Mouse (Mus musculus) urinary bladder, postnatal 14 days (tissue): ENCODE results near the gene Gabbr2.

Source experiments
- DNase-seq: peaks from one replicate; pipeline ENCODE4 v3.0.0; 2021; ENCODE audit warnings: low spot score

The Gabbr2 gene

DNA sequence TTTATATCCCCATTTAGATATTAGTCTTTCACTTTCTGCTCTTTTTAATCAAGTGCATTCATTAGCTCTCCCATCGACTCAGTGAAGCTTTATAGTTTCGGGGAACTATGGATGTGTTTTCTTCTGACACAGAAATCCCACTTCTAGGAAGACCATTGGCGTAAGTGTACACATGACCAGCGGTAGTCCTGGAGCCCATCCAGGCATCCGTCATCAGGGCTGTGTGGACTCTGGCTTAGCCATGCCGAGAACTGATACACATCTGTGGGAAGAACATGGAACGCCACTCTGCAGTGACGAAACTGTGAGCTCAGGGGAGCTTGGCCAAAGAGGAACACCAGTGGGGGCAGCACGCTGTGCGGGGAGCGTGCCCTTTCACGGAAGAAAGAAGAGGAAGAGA lies 128.0 kb downstream of the Gabbr2 start:
- no peak for DNase-seq

DNA sequence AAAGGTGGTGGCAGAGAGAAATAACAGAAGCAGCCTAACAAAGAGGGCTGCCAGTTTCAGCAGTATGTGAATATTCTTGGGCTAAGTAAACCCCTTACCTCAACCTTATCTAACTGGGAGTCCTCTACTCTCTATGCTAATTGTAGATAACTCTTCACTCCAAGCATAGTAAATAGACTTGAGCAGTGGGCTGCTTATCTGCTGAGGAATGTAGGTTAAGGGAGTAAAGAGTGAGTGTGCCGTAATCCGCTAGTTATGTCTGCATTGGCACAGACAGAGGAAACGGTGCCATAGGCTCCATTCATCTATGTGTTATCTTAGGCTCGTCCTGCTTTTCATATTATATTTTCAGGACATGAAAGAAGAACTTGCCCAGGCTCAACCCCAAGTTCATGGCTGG lies 129.0 kb downstream of the Gabbr2 start:
- no peak for DNase-seq

DNA sequence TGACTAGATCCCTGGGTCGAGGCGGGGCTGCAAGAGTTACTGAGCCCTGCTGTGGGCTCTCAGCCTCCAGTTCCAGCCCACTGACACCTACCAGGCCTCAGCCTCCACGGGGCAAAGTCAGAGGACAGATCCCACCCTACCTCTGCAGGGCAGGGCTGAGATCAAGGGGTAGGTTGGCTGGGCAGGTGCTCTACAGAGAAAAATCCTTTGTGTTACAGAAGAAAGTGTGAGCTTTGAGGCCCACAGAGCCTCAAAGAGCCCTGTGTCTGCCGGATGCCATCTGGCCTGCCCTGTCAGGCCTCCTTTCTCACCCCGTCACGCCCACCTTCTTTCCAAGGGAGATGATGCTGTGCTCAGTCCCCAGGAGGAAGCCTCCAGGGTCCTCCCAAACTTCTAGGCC lies 131.1 kb downstream of the Gabbr2 start:
- no peak for DNase-seq

DNA sequence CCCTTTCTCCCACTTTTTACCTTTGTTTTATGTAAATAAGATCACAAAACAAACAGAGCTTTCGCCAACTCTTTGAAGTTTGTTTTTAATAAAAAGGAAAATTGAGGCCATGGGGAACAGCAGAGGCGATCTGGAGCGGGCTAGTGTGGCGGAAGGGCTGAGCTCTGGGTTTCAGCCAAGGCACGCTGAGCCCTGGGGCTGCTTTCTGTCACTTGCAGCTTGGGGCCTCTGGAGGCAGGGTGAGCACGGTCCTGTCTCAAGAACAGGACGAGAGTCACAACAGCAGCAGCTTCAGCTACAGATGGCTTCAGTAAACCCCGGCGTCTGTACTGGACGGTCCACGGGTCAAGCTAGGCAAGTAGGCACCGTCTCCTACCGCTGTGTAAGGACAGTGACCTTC lies 132.8 kb downstream of the Gabbr2 start:
- peak; percentile 46 for DNase-seq

DNA sequence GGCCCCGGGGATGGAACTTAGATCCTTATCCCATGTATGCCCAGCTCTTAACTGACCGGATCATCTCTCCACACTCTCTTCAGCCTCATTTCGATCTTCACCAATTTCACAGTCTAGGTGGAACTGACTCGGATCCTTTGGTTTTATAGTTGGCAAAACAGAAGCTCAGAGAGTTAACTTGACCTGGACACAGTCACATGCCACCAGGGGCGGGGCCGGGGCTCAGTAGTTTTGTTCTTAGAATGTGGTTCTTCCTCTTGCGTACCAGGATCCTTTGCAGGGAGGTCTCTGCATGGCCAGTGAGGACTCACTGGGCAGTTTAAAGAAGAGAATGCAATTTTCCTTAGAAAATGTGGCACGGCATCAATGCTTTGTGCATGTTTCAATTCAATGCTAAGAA lies 135.5 kb downstream of the Gabbr2 start:
- no peak for DNase-seq

DNA sequence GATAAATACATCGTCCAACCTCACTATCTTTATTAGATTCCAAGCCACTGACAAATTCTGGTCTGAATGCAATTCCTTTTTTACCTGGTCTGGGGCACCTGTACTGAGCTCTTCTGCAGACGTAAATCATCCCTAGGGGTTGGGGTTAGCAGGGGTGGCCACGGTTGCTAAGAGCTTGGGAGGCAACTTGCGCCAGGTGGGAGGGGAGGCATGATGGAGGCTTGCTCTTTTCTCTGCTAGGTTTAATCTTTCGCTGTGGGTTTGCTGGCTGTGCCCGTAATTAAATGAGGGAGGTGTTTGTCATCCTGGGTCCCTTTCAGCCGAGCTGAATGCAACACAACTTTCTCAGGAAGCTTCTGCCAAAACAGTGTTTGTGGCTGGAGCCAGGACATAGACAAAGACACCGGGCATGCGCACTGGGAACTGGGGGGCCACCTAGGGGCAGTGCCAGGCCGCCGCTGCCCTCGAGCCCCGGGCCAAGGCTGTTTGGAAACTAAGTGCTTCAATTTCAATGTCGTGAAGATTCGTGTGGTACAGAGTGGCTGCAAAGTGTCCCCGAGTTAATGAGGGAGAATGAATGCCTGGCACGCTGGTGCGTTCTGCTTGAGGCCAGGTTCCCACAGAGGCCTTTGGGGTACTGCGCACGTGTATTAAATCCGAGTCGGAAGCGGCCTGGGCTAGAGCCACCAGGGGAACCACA lies 136.8 kb downstream of the Gabbr2 start:
- no peak for DNase-seq

DNA sequence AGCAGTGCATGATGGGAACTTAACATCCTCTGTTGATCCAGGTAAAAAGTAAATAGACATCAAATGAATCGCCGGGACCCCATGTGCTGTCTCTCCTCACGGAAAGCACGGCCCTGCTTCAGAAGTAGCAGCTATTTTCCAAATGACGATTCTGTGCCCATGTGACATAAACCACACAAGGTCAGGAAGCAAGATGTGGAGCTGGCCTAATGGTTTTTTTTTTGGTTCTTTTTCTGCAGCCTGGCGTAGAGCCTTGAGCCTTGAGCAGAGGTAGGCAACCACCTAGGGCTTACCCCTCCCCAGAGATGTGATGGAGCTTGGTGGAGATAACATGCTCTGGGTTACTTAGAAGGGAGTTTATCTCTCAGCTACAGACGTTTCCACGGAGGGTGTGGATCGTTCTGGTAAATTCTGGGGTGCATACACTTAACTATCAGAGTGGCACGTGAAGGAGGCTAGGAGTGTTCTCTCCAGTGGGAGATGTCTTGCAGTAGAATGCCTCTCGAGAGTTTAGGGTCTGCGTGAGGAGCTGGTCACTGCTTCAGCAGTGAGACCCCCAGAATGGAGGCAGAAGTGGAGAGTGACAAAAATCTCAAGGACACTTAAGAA lies 137.7 kb downstream of the Gabbr2 start:
- no peak for DNase-seq

DNA sequence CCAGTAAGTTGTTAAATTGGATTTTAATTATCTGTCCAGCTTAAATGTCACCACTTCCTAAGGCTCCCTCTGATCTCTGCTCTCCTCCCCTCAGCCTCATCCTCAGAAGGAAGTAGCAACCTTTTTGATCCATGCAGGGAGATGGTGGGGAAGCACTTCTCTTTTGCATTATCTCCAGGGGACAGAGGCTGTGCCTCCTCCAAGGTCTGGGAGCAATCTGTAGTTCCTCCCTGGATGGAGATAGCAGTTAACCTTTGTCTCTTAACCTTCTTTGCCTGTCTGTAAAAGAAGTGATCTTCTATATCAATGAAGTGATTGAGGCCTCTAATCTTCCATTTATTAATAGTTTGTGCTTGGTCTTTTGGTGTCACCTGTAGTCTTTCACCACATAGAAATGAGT lies 143.9 kb downstream of the Gabbr2 start:
- DNase-seq, result no peak

DNA sequence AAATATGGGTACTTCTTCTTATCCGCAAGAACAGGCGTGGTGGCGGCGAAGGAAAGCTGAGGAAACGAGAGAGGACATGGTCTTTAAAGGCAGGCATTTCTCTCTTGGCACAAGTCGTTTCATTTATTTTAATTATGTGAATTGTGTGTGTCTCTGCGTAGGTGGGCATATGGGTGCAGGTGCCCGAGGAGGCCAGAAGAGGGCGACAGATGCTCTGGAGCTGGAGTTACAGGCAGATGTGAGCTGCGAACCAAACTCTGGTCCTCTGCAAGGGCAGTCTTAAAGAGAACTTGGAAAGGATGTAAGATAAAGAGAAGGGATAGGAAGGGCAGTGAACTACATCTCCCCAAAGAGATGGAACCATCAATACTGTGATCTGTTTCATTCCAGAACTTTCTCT lies 145.3 kb downstream of the Gabbr2 start:
- DNase-seq, result no peak

DNA sequence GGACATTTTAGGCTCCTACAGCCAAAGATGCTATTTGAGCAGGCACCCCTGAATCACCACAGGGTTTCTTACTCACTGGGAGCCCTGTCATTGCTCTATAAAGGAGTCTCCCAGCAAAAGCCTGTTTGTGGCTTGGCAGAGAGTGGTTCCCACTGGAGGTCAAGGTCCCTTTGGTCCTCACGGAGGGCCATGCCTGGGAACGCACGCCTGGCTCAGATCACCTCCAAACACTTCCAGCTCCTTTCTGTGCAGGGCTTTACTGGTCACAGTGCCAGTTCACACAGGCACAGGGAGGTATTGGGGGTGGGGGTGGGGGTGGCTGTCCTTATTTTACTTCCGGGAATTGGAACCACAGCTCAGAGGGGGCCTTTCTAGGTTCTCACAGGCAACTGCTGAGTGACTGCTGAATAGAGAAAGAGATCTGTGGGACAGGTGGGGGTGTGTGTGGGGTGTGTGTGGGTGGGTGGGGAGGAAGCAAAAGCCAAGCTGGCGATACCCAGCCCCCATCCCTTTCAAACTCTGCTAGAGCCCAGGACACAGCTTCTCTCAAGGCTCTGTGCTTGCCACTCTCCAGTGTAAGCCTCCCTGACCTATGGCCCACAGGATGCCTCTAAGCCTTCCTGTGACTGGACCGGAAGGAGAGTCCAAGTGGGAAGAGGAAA lies 146.6 kb downstream of the Gabbr2 start:
- DNase-seq, result no peak

DNA sequence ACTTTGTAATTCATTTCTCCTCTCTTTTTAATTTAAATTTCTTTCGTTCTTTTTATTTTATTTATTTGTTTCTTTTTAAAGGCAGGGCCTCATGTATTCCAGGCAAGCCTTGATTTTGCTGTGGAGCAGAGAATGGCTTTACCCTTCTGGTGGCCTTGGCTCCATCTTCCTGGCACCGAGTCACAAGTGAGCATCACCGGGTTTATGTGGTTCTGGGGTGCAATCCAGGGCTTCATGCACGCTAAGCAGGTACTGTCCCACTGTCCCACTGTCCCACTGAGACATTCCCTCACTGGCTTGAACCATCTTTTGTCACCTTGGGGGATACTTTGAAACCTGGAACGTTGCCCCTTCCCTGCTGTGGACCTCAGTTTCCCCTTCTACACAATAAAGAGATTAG lies 147.1 kb downstream of the Gabbr2 start:
- no peak for DNase-seq

DNA sequence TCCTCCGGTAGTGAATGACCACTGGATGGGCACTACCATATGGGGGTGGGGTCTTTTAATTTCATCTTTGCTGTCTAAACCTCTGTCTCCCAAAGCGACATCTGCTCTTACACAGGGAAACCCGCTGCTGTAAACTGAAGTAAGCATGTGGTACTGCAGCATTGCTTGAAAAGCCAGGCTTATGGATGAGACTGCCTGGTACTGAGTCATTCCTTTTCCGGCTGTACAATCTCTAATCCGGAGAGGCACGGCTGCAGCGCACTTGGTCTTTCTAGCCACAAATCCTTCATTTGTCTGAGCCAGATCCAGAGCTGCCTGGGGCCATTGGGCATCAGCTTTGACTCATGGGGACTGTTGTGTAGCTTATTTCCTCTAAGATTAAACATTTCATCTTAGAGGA lies 149.1 kb downstream of the Gabbr2 start:
- DNase-seq, result no peak

DNA sequence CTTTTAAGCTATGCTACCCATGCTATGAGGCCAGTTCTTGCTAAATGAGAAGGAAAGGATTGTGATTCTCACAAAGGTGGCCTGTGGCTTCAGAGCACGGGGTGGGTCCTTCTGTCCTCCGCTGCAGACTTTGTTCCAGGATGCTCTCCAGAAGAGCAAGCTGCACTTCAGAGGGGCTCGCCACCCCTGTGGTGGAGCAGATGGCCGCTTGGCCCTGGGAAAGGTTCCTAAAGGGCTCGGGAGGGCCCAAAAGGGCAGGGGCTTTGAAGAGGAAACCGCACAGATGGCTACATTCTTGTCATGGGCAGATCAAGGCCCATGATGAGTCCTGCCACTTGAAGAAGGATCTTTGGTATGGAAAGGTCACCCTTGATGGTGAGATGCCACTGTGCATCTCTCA lies 151.5 kb downstream of the Gabbr2 start:
- DNase-seq, result no peak

DNA sequence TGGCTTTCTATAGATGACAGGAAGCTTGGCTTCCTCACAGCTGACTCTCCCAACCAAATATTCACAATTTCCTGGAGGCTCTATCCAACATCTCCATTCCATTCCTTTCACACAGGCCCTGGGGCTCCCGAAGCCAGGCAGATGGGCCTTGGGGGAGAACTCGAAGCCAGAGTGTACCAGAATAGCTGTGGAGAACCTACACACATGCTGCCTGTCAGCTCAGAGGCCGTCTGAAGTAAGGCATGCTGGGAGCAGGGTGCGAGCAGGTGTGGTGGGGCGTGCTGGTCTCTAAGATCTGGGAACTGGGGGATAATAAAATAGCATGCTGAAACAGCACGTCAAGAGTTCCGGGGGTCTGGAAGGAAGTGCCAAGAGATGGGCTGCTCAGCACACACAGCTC lies 154.3 kb downstream of the Gabbr2 start:
- DNase-seq, result no peak

DNA sequence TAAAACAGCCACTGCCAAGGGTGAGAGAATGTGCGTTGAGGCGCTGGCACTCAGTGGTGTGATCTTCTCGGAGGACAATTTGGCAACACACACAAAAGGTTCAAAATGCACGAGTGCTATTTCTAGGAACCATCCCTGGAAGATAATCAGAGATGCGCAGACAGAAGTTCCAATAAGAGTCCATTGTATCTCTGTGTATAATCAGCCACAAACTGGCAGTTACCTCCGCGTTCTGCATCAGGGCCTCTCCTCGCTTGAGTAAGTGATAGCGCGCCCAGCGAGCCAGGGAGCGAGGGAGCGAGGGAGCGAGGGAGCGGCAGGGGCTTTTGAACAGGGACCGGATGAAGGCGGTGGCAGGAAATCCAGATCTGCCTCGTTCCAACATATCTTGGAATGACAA lies 155.6 kb downstream of the Gabbr2 start:
- no peak for DNase-seq

DNA sequence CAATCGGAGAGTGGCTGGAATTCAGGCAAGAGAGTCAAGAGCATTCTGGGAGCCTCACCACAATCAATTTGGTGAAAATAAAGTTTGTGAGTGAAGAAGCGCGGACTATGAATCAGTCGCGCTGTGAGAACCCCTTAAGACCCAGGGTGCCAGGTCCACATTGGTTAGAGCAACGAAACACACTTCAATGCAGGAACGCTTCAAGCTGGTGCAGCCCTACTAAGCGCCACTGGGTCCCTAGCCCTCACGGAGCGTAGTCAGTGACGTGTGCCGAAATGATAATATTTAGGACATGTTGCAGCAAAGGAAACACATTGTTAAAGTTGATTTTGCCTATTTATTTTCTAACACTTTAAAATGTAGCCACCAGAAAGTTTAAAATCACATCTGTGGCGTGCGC lies 156.6 kb downstream of the Gabbr2 start:
- no peak for DNase-seq

DNA sequence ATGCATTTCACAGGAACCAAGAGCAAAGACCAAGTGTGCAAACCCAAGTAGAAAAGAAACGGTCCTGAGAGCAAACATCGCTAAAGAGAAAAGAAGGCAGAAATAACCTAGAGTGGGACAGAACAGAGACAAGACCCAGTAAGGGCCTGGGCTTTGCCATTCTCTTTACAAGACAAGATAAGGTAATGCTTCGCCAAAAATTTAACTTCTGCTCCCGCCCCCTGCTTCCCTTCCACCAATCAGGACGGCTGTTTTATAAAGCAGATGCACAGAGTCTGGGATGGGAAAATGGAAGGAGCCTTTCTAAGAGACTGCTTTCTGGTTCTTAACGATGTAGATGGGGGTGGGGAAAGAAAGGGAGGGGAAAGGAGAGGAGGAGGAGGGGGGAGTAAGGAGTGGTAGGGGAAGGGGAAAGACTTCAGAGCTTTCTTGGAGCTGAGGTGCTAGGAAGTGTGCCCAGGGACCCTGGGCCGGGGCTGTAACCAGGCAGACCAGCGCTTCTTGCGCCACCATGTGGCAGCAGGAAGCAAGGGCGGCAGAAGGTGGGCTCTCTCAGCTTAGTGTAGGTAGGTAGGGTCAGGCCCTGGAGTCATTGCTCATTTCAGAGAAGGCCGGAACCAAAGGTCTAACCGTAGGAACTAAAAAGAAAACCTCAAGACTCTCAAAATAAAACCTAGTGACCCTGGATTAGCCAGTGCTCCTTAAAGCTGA lies 158.7 kb downstream of the Gabbr2 start:
- DNase-seq, result no peak

DNA sequence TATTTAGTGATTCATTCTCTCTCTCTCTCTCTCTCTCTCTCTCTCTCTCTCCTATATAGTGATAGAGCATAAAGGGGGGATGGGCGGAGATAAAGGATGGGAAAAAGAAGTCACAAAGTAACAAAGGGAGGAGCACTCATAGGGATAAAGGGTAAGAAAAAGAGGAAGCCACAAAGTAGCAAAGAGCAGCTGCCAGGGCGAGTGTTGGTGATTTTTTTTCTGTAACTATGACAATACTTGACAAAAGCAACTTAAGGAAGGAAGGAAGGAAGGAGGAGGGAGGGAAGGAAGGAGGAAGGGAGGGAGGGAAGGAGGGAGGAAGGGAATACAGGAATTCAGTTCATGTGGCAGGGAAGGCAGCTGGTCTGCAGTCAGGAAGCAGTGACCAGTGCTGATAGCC lies 162.0 kb downstream of the Gabbr2 start:
- DNase-seq, result no peak

DNA sequence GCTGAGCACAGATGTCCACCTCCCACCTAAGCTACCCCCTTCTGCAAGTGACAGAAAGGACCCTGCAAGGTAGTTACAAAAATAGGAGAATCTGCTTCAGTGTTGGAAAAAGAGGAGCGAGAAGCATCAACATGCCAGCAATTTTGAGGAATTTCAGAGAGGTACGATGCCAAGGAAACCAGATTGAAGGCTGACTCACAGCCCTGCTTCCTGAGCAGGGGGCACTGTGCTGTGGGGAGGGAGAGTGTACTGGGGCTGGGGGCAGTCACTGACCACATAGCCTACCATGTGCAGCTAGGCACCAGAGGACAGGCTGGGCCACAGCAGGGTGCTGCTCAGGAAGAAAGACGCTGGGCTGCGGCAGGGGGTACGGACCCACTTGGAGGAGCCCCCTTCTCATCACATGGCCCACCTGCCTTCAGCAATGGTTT lies 163.5 kb downstream of the Gabbr2 start:
- DNase-seq, result no peak

DNA sequence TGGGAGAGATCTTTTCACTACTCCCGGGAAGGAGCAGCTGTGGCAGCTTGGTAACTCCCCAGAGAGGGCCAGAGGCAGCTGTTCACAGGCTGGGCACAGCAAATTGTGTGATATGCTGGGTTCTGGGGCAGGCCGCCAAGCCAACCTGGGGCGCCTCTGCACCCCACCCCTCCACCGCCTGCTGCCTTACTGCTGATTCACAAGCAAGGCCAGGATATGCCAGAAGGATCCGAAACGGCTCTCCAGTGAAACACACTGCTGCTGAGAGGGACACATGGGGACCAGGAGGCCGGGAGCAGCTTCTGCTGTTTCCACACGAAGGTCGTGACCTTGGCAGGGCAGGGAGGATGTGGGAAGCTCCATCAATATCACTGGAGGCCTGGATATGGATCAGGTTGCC lies 164.2 kb downstream of the Gabbr2 start:
- no peak for DNase-seq

DNA sequence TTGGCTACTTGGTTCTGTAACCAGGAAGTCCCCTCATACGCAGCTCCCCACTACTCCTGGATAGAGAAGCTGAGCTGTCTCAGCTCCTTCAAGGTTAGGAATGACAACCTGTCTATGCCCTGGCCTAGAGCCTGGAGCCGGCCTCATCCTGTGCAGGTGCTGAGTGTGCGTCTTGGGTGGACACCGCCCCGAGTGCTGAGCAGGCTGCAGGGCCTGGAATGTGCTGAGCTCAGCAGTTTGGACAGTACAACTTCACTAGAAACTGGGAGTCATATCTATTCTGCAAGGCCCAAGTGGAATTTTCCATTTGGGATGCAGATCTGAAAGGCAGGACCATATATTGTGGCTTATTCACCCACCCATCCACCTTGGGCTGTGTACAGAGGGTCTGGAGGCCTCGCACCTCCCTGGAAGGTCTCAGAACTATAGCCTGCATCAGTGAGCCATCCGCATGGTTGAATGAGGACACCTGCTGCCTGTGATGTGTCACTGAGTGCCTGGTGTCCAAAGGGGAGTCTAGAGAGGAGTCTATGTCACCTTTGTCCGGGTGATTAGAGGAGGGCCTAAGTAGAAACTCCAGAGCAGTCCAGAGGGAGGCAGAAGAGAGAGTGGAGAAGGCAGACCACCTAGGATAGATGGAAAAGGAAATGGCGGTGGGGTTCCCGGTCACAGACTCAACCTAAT lies 165.7 kb downstream of the Gabbr2 start:
- DNase-seq, result no peak

DNA sequence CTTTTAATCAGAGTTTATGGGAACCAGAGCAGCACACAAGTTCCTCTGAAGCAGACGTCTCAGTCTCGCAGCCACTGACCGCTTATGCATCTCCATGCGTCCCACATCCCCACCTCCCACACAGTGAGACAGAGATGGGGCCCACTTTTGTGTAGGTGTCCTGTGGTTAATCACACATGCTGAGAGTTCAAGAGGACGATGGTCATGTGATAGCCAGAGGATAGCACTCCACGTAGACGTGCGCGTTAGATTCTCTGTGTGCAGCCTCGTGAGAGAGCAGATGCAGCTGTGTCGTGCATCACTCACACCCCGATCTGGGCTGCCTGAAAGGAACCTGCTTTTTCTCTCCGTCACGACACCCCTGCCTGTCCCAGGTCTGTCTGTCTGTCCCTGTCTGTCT lies 167.9 kb downstream of the Gabbr2 start:
- DNase-seq, result no peak
